Mouse (Mus musculus) monocyte, adult 2 months (primary cell): Measurements from ENCODE around the gene Adamts5.

Experiments used
- DNase-seq, 2 experiments: peaks; one replicate each; pipeline ENCODE4 v3.0.0; 2022; ENCODE audit warnings: low spot score in 2 of 2, low read depth in 1 of 2

The Adamts5 gene

GRCm38 (mm10) chr16:85901581-85901910, at the start of gene Adamts5:
Gene Adamts5 (minus strand): TSS chr16:85901828.
- DNase-seq = no peak

- no peak for DNase-seq
These were observed 48.7 kb upstream of the Adamts5 start for GRCm38 (mm10) chr16:85950356-85950755.

DNA sequence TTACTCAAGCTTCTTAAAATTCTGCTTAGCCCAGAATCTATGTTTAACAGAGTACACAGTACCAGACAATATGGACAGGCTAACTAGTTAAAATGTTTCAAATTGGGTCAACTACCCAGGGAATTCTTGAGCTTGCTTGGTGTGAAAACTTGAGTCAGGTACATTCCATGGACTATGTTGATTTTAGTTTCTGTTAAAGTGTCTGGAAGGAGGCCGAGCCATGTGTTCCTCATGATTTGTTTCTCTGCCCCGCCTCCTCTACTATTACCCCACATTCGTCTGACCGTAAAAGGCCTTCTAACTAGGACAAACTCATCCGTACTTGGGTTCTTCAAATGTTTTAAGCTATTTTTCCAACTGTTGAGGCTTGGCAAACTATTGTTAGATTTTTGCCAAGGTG, 24.4 kb upstream of the Adamts5 start:
- DNase-seq = no peak

GRCm38 (mm10) chr16:85922454-85922853, 20.8 kb upstream of the Adamts5 start:
- DNase-seq = no peak

DNA sequence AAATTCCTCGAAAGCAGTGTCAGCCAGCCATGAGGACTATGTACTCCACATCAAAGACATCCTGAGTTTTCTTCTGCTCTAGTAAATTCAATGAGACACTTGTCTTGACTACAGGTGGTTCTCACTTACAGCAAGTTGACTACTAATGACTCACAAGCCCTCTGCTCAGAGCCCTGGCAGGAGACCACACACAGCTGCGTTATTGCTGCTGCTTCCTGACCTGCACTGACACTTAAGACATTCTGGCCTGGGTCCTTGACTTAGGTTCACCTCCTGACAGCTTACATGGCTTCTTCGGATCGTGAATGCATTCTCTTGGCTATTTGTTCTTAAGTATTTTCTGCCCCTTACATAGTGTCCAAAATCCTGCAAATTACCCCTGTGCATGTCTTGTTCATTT, 18.5 kb upstream of the Adamts5 start:
- DNase-seq = no peak

DNA sequence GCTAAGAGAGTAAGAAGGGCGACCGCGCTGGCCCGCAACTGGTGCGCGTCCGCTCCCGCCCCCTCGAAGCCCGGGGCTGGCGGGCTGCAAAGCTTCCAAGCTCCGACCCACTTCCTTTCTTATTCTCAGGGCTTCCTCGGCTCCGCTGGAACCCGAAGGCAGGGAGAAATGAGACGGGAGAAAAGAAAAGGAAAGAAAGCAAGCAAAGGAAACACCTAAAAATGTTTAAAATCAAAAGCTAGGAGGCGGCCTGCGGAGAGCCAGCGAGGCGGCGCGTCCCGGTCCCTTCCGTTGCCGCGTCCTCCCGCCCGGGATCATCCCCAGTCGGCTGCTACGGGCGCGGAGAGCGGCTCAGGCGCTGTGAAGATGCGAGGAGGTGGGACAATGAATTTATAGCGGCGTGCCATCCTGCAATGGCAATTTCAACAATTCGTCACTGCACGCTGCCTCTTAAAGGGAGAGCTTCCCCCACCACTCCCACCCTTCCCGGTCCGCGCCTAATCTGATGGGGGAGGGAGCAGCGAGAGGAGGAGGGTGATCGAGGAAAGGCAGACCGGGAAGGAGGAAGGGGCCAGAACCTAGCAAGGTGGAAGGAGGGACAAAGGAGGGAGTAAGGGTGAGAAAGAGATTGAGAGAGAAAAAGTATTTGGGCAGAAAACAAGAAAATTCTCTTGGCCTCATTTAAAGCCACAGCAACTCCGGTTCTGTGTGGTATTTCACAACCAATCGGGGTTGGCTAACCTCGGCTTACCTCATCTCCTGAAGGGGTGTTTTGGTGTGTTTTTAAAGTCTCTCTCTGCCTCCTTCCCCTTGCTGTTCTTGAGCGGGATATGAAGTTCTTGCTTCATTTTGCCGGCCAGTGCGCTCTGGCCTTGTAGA, 687 bp downstream of the Adamts5 start:
- no peak for DNase-seq

GRCm38 (mm10) chr16:85899790-85900587, 1.6 kb downstream of the Adamts5 start:
- no peak for DNase-seq

GRCm38 (mm10) chr16:85899301-85899721, 2.3 kb downstream of the Adamts5 start:
- no peak for DNase-seq

DNA sequence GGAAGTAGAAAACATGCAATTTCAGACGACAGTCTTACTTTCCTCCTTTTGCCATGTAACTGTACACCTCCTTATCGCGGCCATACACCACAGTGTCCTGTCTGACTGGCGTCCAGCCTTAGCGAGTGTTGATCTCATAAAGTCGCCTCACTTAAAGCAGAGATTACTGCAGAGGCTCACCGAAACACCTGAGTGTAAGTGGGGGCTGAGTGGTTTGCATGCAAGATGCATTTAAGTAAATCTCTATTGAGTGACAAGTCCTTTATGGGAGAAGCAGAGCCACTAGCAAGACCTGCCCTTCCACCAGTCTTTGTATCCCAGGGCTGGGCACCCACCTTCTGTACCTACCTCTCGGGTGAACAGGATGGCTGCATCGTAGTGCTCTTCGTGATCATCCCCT, 2.8 kb downstream of the Adamts5 start:
- DNase-seq = no peak

- no peak for DNase-seq
These were observed 3.2 kb downstream of the Adamts5 start for GRCm38 (mm10) chr16:85898391-85898790.

GRCm38 (mm10) chr16:85897854-85898253, 3.8 kb downstream of the Adamts5 start:
- DNase-seq = no peak

DNA sequence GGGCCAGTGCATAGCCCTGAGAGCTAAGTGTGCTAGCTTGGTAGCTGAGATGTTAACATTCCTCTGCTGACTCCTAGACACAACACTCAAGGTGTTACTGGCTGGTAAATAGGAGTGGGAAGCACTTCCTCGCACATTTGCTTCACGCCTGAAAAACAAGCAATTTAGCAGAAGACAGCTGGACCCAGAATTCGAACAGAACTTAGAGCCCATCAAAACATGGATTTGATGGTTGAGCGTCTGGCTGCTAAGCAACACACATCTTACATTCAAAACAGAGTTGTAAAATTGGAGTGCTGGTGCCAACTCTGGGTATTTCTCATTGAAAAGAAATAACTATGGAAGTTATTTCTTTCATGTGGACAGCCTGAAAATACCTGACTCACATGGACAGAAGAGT, 5.7 kb downstream of the Adamts5 start:
- no peak for DNase-seq

- no peak for DNase-seq
These were observed 11.8 kb downstream of the Adamts5 start for GRCm38 (mm10) chr16:85889778-85890177.

GRCm38 (mm10) chr16:85887289-85888051, 14.2 kb downstream of the Adamts5 start:
- no peak for DNase-seq

GRCm38 (mm10) chr16:85879075-85879474, 22.6 kb downstream of the Adamts5 start:
- DNase-seq = no peak

- DNase-seq = no peak
These were observed 27.5 kb downstream of the Adamts5 start for GRCm38 (mm10) chr16:85874141-85874540.

DNA sequence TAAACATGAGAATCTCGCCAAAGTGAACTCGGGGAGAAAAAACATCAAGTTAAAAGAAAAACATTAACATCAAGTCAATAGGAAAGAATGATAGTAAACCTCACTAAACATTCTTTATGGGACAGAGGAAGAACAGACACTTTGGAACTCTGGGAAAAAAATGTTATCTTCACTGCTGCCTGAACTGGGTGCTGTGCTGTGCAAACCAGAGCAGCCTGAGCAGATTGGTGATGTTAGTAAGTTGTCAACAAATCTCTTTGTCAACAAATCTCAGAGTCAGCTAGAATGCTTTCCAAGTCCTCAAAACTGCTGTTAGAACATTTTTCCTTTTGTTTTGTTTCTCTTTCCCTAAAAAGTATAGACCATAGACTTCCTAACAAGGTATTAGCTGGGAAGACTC, 29.7 kb downstream of the Adamts5 start:
- DNase-seq = no peak

- DNase-seq = no peak
These were observed 30.4 kb downstream of the Adamts5 start for GRCm38 (mm10) chr16:85871248-85871647.

GRCm38 (mm10) chr16:85864691-85865389, 36.8 kb downstream of the Adamts5 start:
- no peak for DNase-seq

DNA sequence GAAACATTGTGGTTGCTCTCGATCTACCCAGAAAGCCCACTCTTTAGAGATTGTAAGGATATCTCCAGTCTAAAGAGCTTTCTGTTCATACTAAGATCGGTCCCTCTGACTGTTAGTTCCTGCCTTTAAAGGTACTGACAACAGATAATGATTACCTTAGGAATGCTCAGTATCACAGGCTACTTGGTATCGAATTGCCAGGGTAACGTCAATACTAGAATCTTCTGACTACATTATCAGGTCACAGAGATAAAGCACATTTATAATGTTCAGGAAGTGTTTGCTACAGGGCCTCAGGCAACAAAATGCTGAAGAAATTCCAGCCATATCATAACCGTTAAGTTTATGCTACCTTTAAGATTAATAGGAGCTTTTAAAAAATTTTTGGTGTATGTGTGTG, 47.1 kb downstream of the Adamts5 start:
- no peak for DNase-seq

- no peak for DNase-seq
These were observed 74.6 kb downstream of the Adamts5 start for GRCm38 (mm10) chr16:85827066-85827465.
